Mouse (Mus musculus) lung, embryonic 15.5 days (tissue): ENCODE measurements around the gene Mif4gd. TPM values are rescaled to one million over a fixed set of nuclear protein-coding genes. Genes with fewer than 3 reads are reported as not detected.

Experiments
- ATAC-seq: fragments of 200-750 bp; cut with Nextera tagmentation; 2 replicates; pipeline ENCODE4 v1.8.0; 2017; ENCODE audit warnings: moderate number of reproducible peaks, borderline replicate concordance; ENCODE audit not compliant: low FRiP score, low TSS enrichment; ENCODE audit errors: extremely low read depth
- H3K27ac ChIP-seq: fragments of 300-500 bp; sonication (generic); 2 replicates; pipeline ENCODE4 v1.5.1; 2015; ENCODE audit warnings: moderate library complexity, mild to moderate bottlenecking, inconsistent platforms
- H3K27me3 ChIP-seq: fragments of 300-500 bp; sonication (generic); 2 replicates; pipeline ENCODE4 v1.6.1; 2015; ENCODE audit warnings: inconsistent platforms
- H3K36me3 ChIP-seq: fragments of 300-500 bp; sonication (generic); 2 replicates; pipeline ENCODE4 v1.6.1; 2015; ENCODE audit warnings: inconsistent platforms
- H3K4me1 ChIP-seq: fragments of 300-500 bp; sonication (generic); 2 replicates; pipeline ENCODE4 v1.6.1; 2015; ENCODE audit warnings: inconsistent platforms
- H3K4me2 ChIP-seq: fragments of 300-500 bp; sonication (generic); 2 replicates; pipeline ENCODE4 v1.6.1; 2015; ENCODE audit warnings: inconsistent platforms, mild to moderate bottlenecking, moderate library complexity
- H3K4me3 ChIP-seq: fragments of 300-500 bp; sonication (generic); 2 replicates; pipeline ENCODE4 v1.5.1; 2015; ENCODE audit warnings: mild to moderate bottlenecking, inconsistent platforms
- H3K9ac ChIP-seq: fragments of 300-500 bp; sonication (generic); 2 replicates; pipeline ENCODE4 v1.6.1; 2015; ENCODE audit warnings: inconsistent platforms
- H3K9me3 ChIP-seq: fragments of 300-500 bp; sonication (generic); 2 replicates; pipeline ENCODE4 v1.6.1; 2016; ENCODE audit warnings: inconsistent platforms
- WGBS: fragments of 180-500 bp; shearing (Covaris S2); methylation state at CpG from one replicate; pipeline ENCODE4 v1.1.7; 2015; 5-methylcytosine and 5-hydroxymethylcytosine counted together
- polyA plus RNA-seq: library from polyadenylated mRNA; unstranded; fragments of >200 nt; fragmentation: Nextera tagmentation; extraction: Ambion mirVana; gene quantifications from 2 replicates; pipeline ENCODE4 v1.2.1, GENCODE M21; 2015

Mif4gd gene
- polyA plus RNA-seq, 1 experiment from 2014 or later: 32.3 TPM

- no peaks in the 10 kb centered on the region for H3K27me3 ChIP-seq
- 0 out of 2 replicates have a peak, but pooled peaks cover 3% of the 10 kb centered on the region for H3K4me1 ChIP-seq
- H3K9me3 ChIP-seq: no peaks in the 10 kb centered on the region
- H3K9ac ChIP-seq: no peak overlapping the region
- 93% methylated on average over 2 of the region's 2 CpGs for WGBS
- no peak for ATAC-seq
- H3K27ac ChIP-seq: no peak overlapping the region
- no peak overlapping the region for H3K4me2 ChIP-seq
- no peak overlapping the region for H3K4me3 ChIP-seq
- H3K36me3 ChIP-seq: peaks cover 8% of the 10 kb centered on the region
Observed at GRCm38 (mm10) chr11:115642705-115643104, 29.9 kb upstream of the Mif4gd start.

DNA sequence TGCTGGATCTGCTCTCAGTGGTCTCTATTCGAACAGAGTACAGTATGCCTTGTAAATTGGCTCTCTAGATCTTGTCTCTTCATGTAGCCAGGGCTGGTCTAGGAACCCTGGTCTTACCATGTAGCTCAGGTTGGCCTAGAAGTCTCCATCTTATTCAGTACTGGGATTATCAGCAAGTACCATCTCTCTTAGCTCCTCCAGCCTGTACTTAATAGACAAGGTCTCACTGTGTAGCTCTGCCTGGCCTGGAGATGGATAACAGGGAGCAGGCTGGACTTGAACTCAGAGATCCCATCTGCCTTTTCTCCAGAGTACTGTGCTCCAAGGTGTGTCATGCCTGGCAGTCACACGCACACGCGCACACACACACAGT, 28.9 kb upstream of the Mif4gd start:
- Histone ChIP-seq H3K9ac (no peak overlapping the region), H3K4me2 (no peak overlapping the region), H3K9me3 (no peaks in the 10 kb centered on the region), H3K27ac (no peak overlapping the region), H3K36me3 (peaks cover 3% of the 10 kb centered on the region), H3K27me3 (no peaks in the 10 kb centered on the region), H3K4me3 (no peak overlapping the region), H3K4me1 (0 out of 2 replicates have a peak, but pooled peaks cover 3% of the 10 kb centered on the region)
- no peak for ATAC-seq
- 82% methylated on average over 4 of the region's 4 CpGs for WGBS

DNA sequence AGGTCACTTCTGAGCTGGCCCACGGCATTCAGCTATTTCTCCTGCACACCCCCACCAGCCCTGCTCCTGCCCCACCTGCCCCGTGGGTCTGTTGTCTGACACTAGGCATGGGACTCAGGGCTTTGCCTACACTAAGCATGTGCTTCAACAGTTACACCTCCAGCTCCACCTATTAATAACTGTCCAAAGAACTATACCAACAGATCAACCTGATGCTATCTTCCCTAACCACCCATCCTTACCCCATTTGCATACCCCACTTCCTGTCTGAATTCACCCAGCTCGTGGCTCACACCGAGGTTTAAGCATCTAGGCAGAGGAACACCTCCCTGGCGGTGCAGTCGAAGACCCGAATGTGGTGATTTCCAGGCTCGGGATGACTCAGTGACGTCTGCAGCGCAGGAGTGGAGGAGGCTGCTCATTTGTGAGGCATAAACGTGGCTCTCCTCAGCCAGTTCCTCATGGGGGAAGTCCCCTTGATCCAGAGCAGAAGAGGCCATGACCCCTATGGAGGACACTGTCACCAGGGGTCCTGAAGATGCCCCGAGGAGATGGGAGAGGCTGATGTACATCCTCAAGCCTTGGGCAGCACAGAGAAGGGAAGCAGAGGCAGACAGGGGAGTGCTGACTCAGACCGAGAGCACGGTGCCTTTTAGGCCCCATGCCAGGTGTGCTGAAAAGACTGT, 28.4 kb upstream of the Mif4gd start:
- 53% methylated on average over 14 of the region's 14 CpGs for WGBS
- Histone ChIP-seq H3K27me3 (no peaks in the 10 kb centered on the region), H3K4me1 (0 out of 2 replicates have a peak, but pooled peaks cover 3% of the 10 kb centered on the region), H3K27ac (no peak overlapping the region), H3K9me3 (no peaks in the 10 kb centered on the region), H3K4me3 (no peak overlapping the region), H3K9ac (no peak overlapping the region), H3K4me2 (no peak overlapping the region), H3K36me3 (peaks cover 3% of the 10 kb centered on the region)
- no peak for ATAC-seq

DNA sequence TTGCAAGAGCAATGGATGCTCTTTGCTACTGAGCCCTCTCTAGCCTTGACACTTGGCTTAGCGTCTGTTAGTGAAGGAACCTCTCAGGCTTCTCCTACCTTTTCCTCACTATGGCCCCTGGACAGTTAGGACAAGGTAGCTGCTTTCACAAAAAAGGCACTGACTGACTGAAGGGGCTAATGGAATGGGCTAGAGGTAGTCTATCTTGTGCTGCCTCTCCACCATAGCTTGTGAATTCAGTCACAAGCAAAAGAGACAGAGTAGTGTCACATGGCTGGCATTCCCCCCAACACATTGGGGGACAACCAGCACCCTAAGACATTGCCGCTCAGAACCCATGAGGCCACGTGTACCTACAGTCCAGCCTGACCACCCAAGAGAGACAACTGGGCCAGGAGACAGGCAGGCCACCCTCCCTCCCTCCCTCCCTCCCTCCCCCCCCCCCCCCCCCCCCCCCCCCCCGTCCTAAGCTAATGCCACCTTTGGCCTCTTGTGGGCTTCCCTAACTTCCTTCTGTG, 27.6 kb upstream of the Mif4gd start:
- ATAC-seq: no peak
- no peak overlapping the region for H3K4me3 ChIP-seq
- no peak overlapping the region for H3K9ac ChIP-seq
- no peaks in the 10 kb centered on the region for H3K9me3 ChIP-seq
- whole genome bisulfite sequencing: 71% methylated on average over 3 of the region's 4 CpGs
- no peaks in the 10 kb centered on the region for H3K27me3 ChIP-seq
- H3K27ac ChIP-seq: no peak overlapping the region
- no peak overlapping the region for H3K4me2 ChIP-seq
- H3K36me3 ChIP-seq: peaks cover 3% of the 10 kb centered on the region
- H3K4me1 ChIP-seq: 0 out of 2 replicates have a peak, but pooled peaks cover 3% of the 10 kb centered on the region

DNA sequence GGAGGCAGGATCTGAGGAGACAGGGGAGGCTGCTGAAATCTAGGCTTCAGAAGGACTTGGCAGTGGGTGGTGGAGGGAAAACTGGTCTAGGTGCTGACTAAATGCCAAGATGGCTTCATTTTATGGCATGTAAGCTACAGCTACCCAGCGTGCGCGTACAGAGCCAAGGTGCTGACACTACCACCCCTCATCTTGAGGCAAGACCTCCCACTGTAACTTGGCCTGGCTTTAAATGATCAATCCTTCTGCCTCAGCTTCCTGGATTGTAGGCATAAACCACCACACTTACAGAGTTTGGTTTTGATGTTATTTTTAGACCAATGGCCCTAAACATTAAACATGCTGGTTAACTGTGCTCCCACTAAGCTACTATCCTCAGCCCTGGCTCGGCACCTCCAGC, 26.8 kb upstream of the Mif4gd start:
- 56% methylated on average over 4 of the region's 4 CpGs for WGBS
- no peaks in the 10 kb centered on the region for H3K9me3 ChIP-seq
- H3K4me1 ChIP-seq: 0 out of 2 replicates have a peak, but pooled peaks cover 3% of the 10 kb centered on the region
- no peaks in the 10 kb centered on the region for H3K27me3 ChIP-seq
- no peak overlapping the region for H3K4me3 ChIP-seq
- H3K9ac ChIP-seq: 0 out of 2 replicates have a peak overlapping the region, but pooled peaks have one; percentile 24
- 0 out of 2 replicates have a peak overlapping the region, but pooled peaks have one; percentile 19 for H3K27ac ChIP-seq
- no peak overlapping the region for H3K4me2 ChIP-seq
- H3K36me3 ChIP-seq: peaks cover 2% of the 10 kb centered on the region; the same call in 1 of the 2 replicates
- ATAC-seq: no peak

DNA sequence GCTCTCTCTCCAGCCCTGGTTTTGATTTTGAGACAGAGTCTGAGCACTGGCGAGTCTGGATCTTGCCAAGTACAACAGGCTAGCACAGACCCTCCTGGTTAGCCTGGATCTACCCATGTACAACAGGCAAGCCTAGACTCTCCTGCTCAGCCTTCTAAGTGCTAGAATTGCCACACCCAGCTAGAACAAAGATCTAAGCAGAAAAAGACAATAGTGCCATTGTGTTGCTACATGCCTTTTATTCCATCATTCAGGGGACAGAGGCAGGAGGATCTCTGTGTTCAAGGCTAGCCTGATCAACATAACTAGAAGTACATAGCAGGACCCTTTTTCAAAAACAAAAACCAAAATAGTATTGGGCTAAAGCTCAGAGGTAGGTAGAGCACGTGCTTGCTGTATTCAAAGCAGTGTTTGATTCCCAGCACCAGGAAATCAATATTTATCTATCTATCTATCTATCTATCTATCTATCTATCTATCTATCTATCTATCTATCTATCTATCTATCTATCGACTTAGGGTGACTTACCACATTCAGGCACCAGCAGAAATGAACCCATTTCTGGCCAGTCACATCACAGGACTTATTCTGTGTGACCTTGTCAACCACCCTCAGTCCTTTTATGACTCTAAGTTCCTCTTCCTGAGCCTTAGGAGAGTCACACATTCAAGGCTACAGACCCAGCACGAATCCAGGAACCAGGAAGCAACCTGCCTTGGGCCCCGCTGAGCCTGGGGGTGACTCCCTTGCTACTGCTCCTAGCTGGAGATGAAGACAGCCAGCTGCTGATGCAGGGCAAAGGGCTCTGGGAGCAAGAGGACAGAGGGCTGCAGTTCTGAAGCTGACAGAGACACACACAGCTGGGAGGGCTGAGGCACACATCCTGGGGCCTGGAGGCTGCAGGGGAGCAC, 26.0 kb upstream of the Mif4gd start:
- no peaks in the 10 kb centered on the region for H3K27me3 ChIP-seq
- no peaks in the 10 kb centered on the region for H3K9me3 ChIP-seq
- H3K9ac ChIP-seq: no peak overlapping the region
- peaks cover 2% of the 10 kb centered on the region; the same call in 1 of the 2 replicates for H3K36me3 ChIP-seq
- H3K4me1 ChIP-seq: 0 out of 2 replicates have a peak, but pooled peaks cover 3% of the 10 kb centered on the region
- H3K4me2 ChIP-seq: no peak overlapping the region
- H3K4me3 ChIP-seq: no peak overlapping the region
- no peak for ATAC-seq
- H3K27ac ChIP-seq: no peak overlapping the region
- WGBS: 60% methylated on average over 5 of the region's 5 CpGs

DNA sequence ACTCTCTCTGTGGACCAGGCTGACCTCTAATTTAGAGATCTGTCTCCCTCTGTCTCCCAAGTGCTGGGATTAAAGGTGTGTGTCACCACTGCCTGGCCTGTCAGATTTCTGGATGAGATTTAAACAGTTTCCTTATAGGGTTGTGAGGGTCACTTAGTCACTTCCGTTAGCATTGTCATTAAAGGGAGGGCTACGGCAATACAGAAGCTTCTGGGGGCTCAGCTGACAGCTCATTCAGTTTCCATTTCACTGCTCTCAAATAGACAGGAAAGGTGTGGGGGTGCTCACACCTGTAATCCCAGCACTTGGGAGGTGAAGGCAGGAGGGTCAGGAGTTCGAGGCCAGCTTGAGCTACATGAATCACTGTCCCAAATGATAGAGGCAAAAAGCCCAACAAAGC, 24.2 kb upstream of the Mif4gd start:
- H3K4me3 ChIP-seq: no peak overlapping the region
- H3K4me2 ChIP-seq: no peak overlapping the region
- no peak overlapping the region for H3K9ac ChIP-seq
- ATAC-seq: no peak
- WGBS: 51% methylated on average over 3 of the region's 3 CpGs
- no peaks in the 10 kb centered on the region for H3K9me3 ChIP-seq
- no peak overlapping the region for H3K27ac ChIP-seq
- H3K4me1 ChIP-seq: 0 out of 2 replicates have a peak, but pooled peaks cover 3% of the 10 kb centered on the region
- 0 out of 2 replicates have a peak, but pooled peaks cover 2% of the 10 kb centered on the region for H3K36me3 ChIP-seq
- H3K27me3 ChIP-seq: no peaks in the 10 kb centered on the region

- Histone ChIP-seq H3K9me3 (no peaks in the 10 kb centered on the region), H3K4me2 (no peak overlapping the region), H3K27me3 (no peaks in the 10 kb centered on the region), H3K4me3 (no peak overlapping the region), H3K36me3 (0 out of 2 replicates have a peak, but pooled peaks cover 2% of the 10 kb centered on the region), H3K9ac (no peak overlapping the region), H3K27ac (no peak overlapping the region), H3K4me1 (0 out of 2 replicates have a peak, but pooled peaks cover 3% of the 10 kb centered on the region)
- 69% methylated on average over 8 of the region's 8 CpGs for WGBS
- ATAC-seq: no peak
Observed at GRCm38 (mm10) chr11:115635484-115635883, 22.7 kb upstream of the Mif4gd start.

- H3K27ac ChIP-seq: no peak overlapping the region
- no peak for ATAC-seq
- 77% methylated on average over 8 of the region's 8 CpGs for WGBS
Observed at GRCm38 (mm10) chr11:115635041-115635440, 22.3 kb upstream of the Mif4gd start.

GRCm38 (mm10) chr11:115634109-115634508, 21.3 kb upstream of the Mif4gd start:
- H3K27me3 ChIP-seq: no peaks in the 10 kb centered on the region
- no peaks in the 10 kb centered on the region for H3K4me1 ChIP-seq
- no peak overlapping the region for H3K27ac ChIP-seq
- no peak overlapping the region for H3K9ac ChIP-seq
- 0 out of 2 replicates have a peak, but pooled peaks cover 2% of the 10 kb centered on the region for H3K36me3 ChIP-seq
- WGBS: 41% methylated on average over 4 of the region's 4 CpGs
- H3K4me3 ChIP-seq: no peak overlapping the region
- no peak overlapping the region for H3K4me2 ChIP-seq
- H3K9me3 ChIP-seq: no peaks in the 10 kb centered on the region
- no peak for ATAC-seq

More at GRCm38 (mm10) chr11:115635041-115635440, 22.3 kb upstream of the Mif4gd start:
- Histone ChIP-seq H3K9me3 (no peaks in the 10 kb centered on the region), H3K4me2 (no peak overlapping the region), H3K36me3 (0 out of 2 replicates have a peak, but pooled peaks cover 2% of the 10 kb centered on the region), H3K27me3 (no peaks in the 10 kb centered on the region), H3K4me3 (no peak overlapping the region), H3K9ac (no peak overlapping the region), H3K4me1 (0 out of 2 replicates have a peak, but pooled peaks cover 3% of the 10 kb centered on the region)

GRCm38 (mm10) chr11:115632862-115633261, 20.1 kb upstream of the Mif4gd start:
- Histone ChIP-seq H3K27me3 (no peaks in the 10 kb centered on the region), H3K36me3 (0 out of 2 replicates have a peak, but pooled peaks cover 2% of the 10 kb centered on the region), H3K9ac (no peak overlapping the region), H3K4me3 (no peak overlapping the region), H3K4me1 (no peaks in the 10 kb centered on the region), H3K9me3 (no peaks in the 10 kb centered on the region), H3K4me2 (no peak overlapping the region), H3K27ac (no peak overlapping the region)
- ATAC-seq: no peak
- WGBS: 79% methylated on average over 10 of the region's 10 CpGs
